10 mouse cellular contexts compared by ENCODE assay signal in the genomic region with DNA sequence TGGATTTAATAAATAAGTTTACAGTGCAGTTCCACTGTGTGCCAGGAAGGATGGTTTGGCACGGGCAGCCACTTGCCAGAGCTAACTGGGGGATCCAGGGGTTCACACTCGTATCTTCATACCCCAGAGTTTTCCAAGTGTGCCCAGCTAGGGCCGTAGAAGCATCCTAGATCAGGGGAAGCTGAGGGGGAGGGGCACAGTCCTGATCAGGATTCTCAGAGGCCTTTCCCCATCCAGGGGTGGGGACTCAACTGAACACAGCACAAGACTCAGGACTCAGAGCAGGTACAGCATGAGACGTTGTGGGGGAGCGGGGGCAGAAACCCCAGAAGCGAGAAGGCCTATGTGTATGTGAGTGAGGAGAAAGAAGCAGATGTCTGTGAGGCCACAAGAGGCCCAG. TPM values are rescaled to one million over a fixed set of nuclear protein-coding genes. Genes with fewer than 3 reads are reported as not detected.
DNase-seq lines count a peak whose midpoint lies in the region; ATAC-seq and TF ChIP-seq lines count a peak whose summit lies in the region.
"Had no signal": no experiment of that assay in that cellular context is flagged by ENCODE, and none has a peak within 500 bp of the region (broad histone marks: within the 10 kb centered on the region; RNA-seq: fewer than 3 reads in every experiment).

No protein-coding gene starts in this region.

- no peak overlapping the region for H3K9ac ChIP-seq in liver, embryonic 12.5 days
- no peak overlapping the region for H3K9ac ChIP-seq in liver, postnatal 0 days (replicated peaks)
- peak overlapping the region; percentile 48 for H3K9ac ChIP-seq in limb, embryonic 12.5 days (replicated peaks)

- DNase-seq in heart, adult 11 months, result peak; percentile 95
- DNase-seq in heart, postnatal 36 days, result no peak
- DNase-seq in liver, postnatal 0 days, result no peak
- peak; percentile 41 for DNase-seq in ZHBTc4 (ENCODE audit: low read depth, low spot score)
- no peak for DNase-seq in frontal cortex, postnatal 14 days (ENCODE audit: low spot score in 2 of 2)
- DNase-seq in right cerebral cortex, postnatal 25 days, result no peak
- DNase-seq: thymus, adult 2 months had no signal

- intact Hi-C loops in heart, postnatal 36 days (cut with DNase I), result no loop called here

- H3K27ac ChIP-seq in liver, embryonic 12.5 days, result 0 out of 2 replicates have a peak overlapping the region, but pooled peaks have one; percentile 18
- no peak overlapping the region for H3K27ac ChIP-seq in liver, postnatal 0 days (ENCODE audit: low read depth)
- H3K27ac ChIP-seq in limb, embryonic 12.5 days, result peak overlapping the region; percentile 85

- TF ChIP-seq EP300 in liver, postnatal 0 days (IDR thresholded peaks at IDR 0.05; ENCODE audit: low read depth), result no peak

- H3K36me3 ChIP-seq in liver, embryonic 12.5 days, result peaks cover 6% of the 10 kb centered on the region; the same call in 1 of the 2 replicates
- H3K36me3 ChIP-seq in liver, postnatal 0 days (replicated peaks; ENCODE audit: insufficient read depth, low read length), result no peaks in the 10 kb centered on the region
- H3K36me3 ChIP-seq in limb, embryonic 12.5 days, result peaks cover 82% of the 10 kb centered on the region

- H3K9me3 ChIP-seq in liver, embryonic 12.5 days (replicated peaks), result no peaks in the 10 kb centered on the region
- no peaks in the 10 kb centered on the region for H3K9me3 ChIP-seq in liver, postnatal 0 days (ENCODE audit: low read length)
- H3K9me3 ChIP-seq in limb, embryonic 12.5 days, result no peaks in the 10 kb centered on the region

- no peak overlapping the region for H3K4me3 ChIP-seq in liver, embryonic 12.5 days
- no peak overlapping the region for H3K4me3 ChIP-seq in liver, postnatal 0 days (ENCODE audit: low read depth, low read length)
- no peak overlapping the region for H3K4me3 ChIP-seq in limb, embryonic 12.5 days (replicated peaks)

- no peak for TF ChIP-seq CTCF in liver, postnatal 0 days (IDR thresholded peaks at IDR 0.05; ENCODE audit: low read depth)

- no peak overlapping the region for H3K4me2 ChIP-seq in liver, embryonic 12.5 days
- no peak overlapping the region for H3K4me2 ChIP-seq in liver, postnatal 0 days (ENCODE audit: low read depth, low read length)
- peak overlapping the region; percentile 40 for H3K4me2 ChIP-seq in limb, embryonic 12.5 days

- ATAC-seq in liver, embryonic 12.5 days, result no peak
- no peak for ATAC-seq in liver, postnatal 0 days
- ATAC-seq in limb, embryonic 12.5 days (ENCODE audit: insufficient number of reproducible peaks, insufficient read depth, low FRiP score, low TSS enrichment, low read depth), result no peak

- peaks cover 32% of the 10 kb centered on the region for H3K4me1 ChIP-seq in liver, embryonic 12.5 days
- peaks cover 3% of the 10 kb centered on the region; the same call in 1 of the 2 replicates for H3K4me1 ChIP-seq in liver, postnatal 0 days (ENCODE audit: insufficient read depth)
- peaks cover 77% of the 10 kb centered on the region for H3K4me1 ChIP-seq in limb, embryonic 12.5 days (replicated peaks)

- no peaks in the 10 kb centered on the region for H3K27me3 ChIP-seq in liver, embryonic 12.5 days (replicated peaks)
- no peaks in the 10 kb centered on the region for H3K27me3 ChIP-seq in liver, postnatal 0 days (ENCODE audit: insufficient read depth, low read length)
- H3K27me3 ChIP-seq in limb, embryonic 12.5 days, result no peaks in the 10 kb centered on the region

- 59% methylated on average over 6 of the region's 6 CpGs for WGBS in liver, embryonic 12.5 days (ENCODE audit: insufficient replicate concordance)
- WGBS in liver, postnatal 0 days (ENCODE audit: insufficient replicate concordance), result 79% methylated on average over 6 of the region's 6 CpGs
- WGBS in limb, embryonic 12.5 days, result 61% methylated on average over 6 of the region's 6 CpGs

RNA-seq across cellular contexts. Expression of gene Arhgef17, which starts 14.2 kb away (rescaled TPM):
- total RNA-seq in heart, postnatal 36 days (2021), result 10 to 100 TPM; 24.3 to 29.9 TPM
- 1.7 and 2.2 TPM in 2 replicates for polyA plus RNA-seq in liver, embryonic 12.5 days (2016; fragmentation: Nextera tagmentation; extraction: Ambion mirVana)
- 0.35 and 0.38 TPM in 2 replicates for polyA plus RNA-seq in liver, postnatal 0 days (2015; fragmentation: Nextera tagmentation; extraction: Ambion mirVana)
- polyA plus RNA-seq in limb, embryonic 12.5 days (2016; fragmentation: Nextera tagmentation; extraction: Ambion mirVana), result 8.3 and 11.1 TPM in 2 replicates

RNA-seq across cellular contexts. Expression of gene Relt, which starts 54.5 kb away (rescaled TPM):
- total RNA-seq in heart, postnatal 36 days (2021), result 1 to 10 TPM; 2.1 to 3.1 TPM
- polyA plus RNA-seq in liver, embryonic 12.5 days (2016; fragmentation: Nextera tagmentation; extraction: Ambion mirVana), result 17.8 and 18.2 TPM in 2 replicates
- polyA plus RNA-seq in liver, postnatal 0 days (2015; fragmentation: Nextera tagmentation; extraction: Ambion mirVana), result 6.9 and 7.5 TPM in 2 replicates
- 3.5 and 5.8 TPM in 2 replicates for polyA plus RNA-seq in limb, embryonic 12.5 days (2016; fragmentation: Nextera tagmentation; extraction: Ambion mirVana)

RNA-seq across cellular contexts. Expression of gene P2ry6, which starts 56.7 kb away (rescaled TPM):
- total RNA-seq in heart, postnatal 36 days (2021), result 1 to 10 TPM; 4.3 to 4.7 TPM
- polyA plus RNA-seq in liver, embryonic 12.5 days (2016; fragmentation: Nextera tagmentation; extraction: Ambion mirVana), result 3.4 and 3.6 TPM in 2 replicates
- 5.3 and 6.0 TPM in 2 replicates for polyA plus RNA-seq in liver, postnatal 0 days (2015; fragmentation: Nextera tagmentation; extraction: Ambion mirVana)
- polyA plus RNA-seq in limb, embryonic 12.5 days (2016; fragmentation: Nextera tagmentation; extraction: Ambion mirVana), result 2.0 and 3.0 TPM in 2 replicates
- total RNA-seq: common myeloid progenitor, adult 5-6 weeks had no signal

Comparison
In these comparisons a context has a peak if more than half of its experiments do, and no peak if none do; other contexts are left out.
1. DNase-seq: peak in heart, adult 11 months (single experiment) and ZHBTc4 (single experiment); none in heart, postnatal 36 days (0 of 2), liver, postnatal 0 days (single experiment), frontal cortex, postnatal 14 days (0 of 2) and right cerebral cortex, postnatal 25 days (single experiment).